Mouse (Mus musculus): ENCODE results near the gene Ano8.

GRCm38 (mm10) chr8:71470913-71471255 lies 14.9 kb downstream of the Ano8 start:
- TF ChIP-seq GATA1 (IDR thresholded peaks at IDR 0.05; ENCODE audit: borderline replicate concordance, low read length) (no peak), FLI1 (IDR thresholded peaks at IDR 0.05; ENCODE audit: low read length) (no peak)
